Mouse (Mus musculus) liver, adult (tissue): ENCODE measurements around the gene Sorbs1.
A peak's percentile ranks its signal among the peaks of the same experiment; 100 is the strongest.

Source experiments
- GATA4 ChIP-seq: IDR thresholded peaks from 2 replicates; pipeline ENCODE4 v1.6.1; 2014; ENCODE audit warnings: mild to moderate bottlenecking, low read length; ENCODE audit not compliant: insufficient replicate concordance

The Sorbs1 gene

GRCm38 (mm10) chr19:40498162-40498725, 15.3 kb downstream of the Sorbs1 start:
- TF ChIP-seq GATA4, result no peak

GRCm38 (mm10) chr19:40496509-40497267, 16.9 kb downstream of the Sorbs1 start:
- TF ChIP-seq GATA4, result no peak

GRCm38 (mm10) chr19:40496071-40496470, 17.5 kb downstream of the Sorbs1 start:
- TF ChIP-seq GATA4, result no peak

GRCm38 (mm10) chr19:40492902-40493301, 20.7 kb downstream of the Sorbs1 start:
- no peak for TF ChIP-seq GATA4

- TF ChIP-seq GATA4, result no peak
Observed at GRCm38 (mm10) chr19:40491442-40491841, 22.1 kb downstream of the Sorbs1 start.

- peak; percentile 56; the same call in 1 of the 2 replicates for TF ChIP-seq GATA4
Observed at GRCm38 (mm10) chr19:40490765-40491164, 22.8 kb downstream of the Sorbs1 start.

- no peak for TF ChIP-seq GATA4
Observed at GRCm38 (mm10) chr19:40489633-40490032, 23.9 kb downstream of the Sorbs1 start.

- 0 out of 2 replicates have a peak, but pooled peaks have one; percentile 11 for TF ChIP-seq GATA4
Observed at GRCm38 (mm10) chr19:40488853-40489454, 24.6 kb downstream of the Sorbs1 start.

GRCm38 (mm10) chr19:40487561-40487960, 26.0 kb downstream of the Sorbs1 start:
- no peak for TF ChIP-seq GATA4

- no peak for TF ChIP-seq GATA4
Observed at GRCm38 (mm10) chr19:40481115-40481514, 32.5 kb downstream of the Sorbs1 start.

GRCm38 (mm10) chr19:40478161-40478575, 35.4 kb downstream of the Sorbs1 start:
- TF ChIP-seq GATA4, result no peak

- peak; percentile 10; the same call in 1 of the 2 replicates for TF ChIP-seq GATA4
Observed at GRCm38 (mm10) chr19:40477445-40477941, 36.1 kb downstream of the Sorbs1 start.

- no peak for TF ChIP-seq GATA4
Observed at GRCm38 (mm10) chr19:40476491-40476890, 37.1 kb downstream of the Sorbs1 start.

GRCm38 (mm10) chr19:40471526-40472245, 41.9 kb downstream of the Sorbs1 start:
- peak; percentile 36; the same call in 1 of the 2 replicates for TF ChIP-seq GATA4

- TF ChIP-seq GATA4, result no peak
Observed at GRCm38 (mm10) chr19:40469792-40470191, 43.8 kb downstream of the Sorbs1 start.

- no peak for TF ChIP-seq GATA4
Observed at GRCm38 (mm10) chr19:40468308-40468707, 45.3 kb downstream of the Sorbs1 start.

- TF ChIP-seq GATA4, result no peak
Observed at GRCm38 (mm10) chr19:40467810-40468209, 45.8 kb downstream of the Sorbs1 start.
